Mouse (Mus musculus): ENCODE measurements around the gene Tmem86b.
"Not testable (repeated sequence)": the region's sequence is repeated elsewhere in the genome, so short reads cannot be mapped to it uniquely, and the experiment has no call there.

Tmem86b gene

GRCm38 (mm10) chr7:4647992-4648391 lies 16.8 kb upstream of the Tmem86b start:
- no peak for DNase-seq (ENCODE audit: low spot score)

- no peak for DNase-seq (ENCODE audit: low spot score)
Measured at GRCm38 (mm10) chr7:4647291-4647690, 16.1 kb upstream of the Tmem86b start.

- no peak for DNase-seq (ENCODE audit: low spot score)
Measured at GRCm38 (mm10) chr7:4646806-4647205, 15.6 kb upstream of the Tmem86b start.

GRCm38 (mm10) chr7:4643225-4643624 lies 12.0 kb upstream of the Tmem86b start:
- DNase-seq (ENCODE audit: low spot score): no peak

DNA sequence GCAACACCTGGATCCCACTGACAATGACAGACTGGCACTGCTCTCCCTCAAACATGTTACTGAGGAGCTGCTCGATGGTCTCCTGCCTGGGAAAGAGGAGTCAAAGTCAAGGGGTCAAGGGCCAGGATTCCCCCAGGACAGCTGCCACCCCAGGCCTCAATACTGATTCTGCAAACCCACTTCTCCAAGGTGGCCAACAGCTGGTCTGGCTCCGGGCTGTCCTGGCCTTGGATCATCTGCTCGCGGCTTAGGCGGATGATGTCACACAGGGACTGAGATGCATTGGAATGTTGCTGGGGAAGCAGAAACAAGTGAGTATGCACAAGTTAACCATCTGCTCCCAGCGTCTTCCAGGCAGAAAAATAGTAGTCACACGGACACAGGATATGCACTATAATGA lies 10.7 kb upstream of the Tmem86b start:
- no peak for DNase-seq (ENCODE audit: low spot score)

- DNase-seq (ENCODE audit: low spot score): no peak
Measured at GRCm38 (mm10) chr7:4641155-4641554, 9.9 kb upstream of the Tmem86b start.

GRCm38 (mm10) chr7:4636179-4636578 lies 5.0 kb upstream of the Tmem86b start:
- DNase-seq (ENCODE audit: low spot score): no peak

DNA sequence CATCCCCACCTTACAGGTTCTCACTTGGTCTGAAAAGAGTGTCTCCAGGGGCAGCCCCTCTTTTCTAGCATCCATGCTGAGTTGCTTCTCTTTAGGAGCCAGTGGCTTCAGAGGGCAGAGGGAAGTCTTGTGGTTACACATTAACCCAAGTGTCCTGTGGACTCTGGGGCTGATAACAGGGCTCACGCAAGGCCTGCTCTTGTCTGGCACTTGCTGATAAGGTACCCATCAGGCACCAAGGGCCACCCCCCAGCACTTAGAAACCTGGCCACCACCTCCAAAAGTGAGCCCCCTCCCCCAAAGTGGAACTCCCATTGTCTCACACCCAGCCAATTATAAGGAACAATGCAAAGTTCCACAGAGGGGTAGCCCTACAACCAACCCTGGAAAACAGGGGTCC lies 1.0 kb downstream of the Tmem86b start:
- DNase-seq (ENCODE audit: low spot score): no peak

DNA sequence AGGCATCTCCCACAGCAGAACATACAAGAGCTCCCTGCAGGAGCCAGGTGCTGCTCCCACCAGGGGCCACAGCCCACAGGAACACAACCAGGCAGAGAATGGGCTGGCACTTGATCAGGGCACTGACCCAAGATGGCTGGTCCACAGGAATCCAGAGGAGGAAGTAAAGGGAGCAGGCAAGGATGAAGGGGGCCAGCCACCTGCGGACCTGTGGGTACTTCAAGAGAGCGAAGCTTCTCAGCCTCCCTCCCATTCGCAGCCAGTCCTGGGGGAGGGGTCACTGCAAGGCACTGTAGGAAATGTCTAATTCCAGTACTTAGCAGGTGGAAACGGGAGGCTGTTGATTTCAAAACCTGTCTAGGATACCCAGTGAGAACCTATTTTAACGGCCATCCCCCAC lies 1.6 kb downstream of the Tmem86b start:
- no peak for DNase-seq (ENCODE audit: low spot score)

DNA sequence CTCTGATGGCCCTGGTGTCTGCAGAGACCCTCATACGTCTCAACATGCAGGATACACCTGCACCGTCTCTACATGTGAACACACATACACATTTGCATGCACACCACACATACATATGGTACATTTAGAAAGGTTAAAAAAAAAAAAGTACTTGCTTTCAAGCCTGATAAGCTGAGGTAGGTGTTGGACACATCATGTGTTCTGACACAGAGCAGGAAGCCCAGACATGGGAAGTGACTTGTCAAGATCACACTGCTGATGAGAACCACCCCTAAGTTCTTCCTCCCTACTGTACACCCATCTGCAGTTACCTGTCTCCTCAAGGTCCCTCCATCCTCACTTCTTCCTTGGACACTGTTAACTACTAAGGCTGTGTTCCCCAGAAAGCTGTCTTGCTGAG lies 5.3 kb downstream of the Tmem86b start:
- no peak for DNase-seq (ENCODE audit: low spot score)

DNA sequence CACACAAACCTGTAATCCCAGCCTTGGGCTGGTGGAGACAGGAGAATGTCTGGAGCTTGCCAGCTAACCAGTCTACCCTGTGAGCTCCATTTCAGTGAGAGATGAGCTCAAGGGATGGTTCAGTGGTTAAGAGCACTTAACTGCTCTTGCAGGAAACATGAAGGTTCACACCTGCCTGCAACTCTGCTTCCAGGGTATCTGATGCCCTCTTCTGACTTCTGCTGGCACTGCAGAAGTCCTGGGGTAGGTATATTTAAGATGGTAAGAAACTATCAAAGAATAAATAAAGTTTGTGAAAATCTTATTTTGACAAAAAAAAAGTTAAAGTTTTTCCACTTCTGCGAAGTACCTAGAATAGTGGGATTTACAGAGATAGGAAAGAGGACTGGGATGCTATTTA lies 6.9 kb downstream of the Tmem86b start:
- no peak for DNase-seq (ENCODE audit: low spot score)

- DNase-seq (ENCODE audit: low spot score): peak; percentile 35
Measured at GRCm38 (mm10) chr7:4623544-4624189, 7.6 kb downstream of the Tmem86b start.

DNA sequence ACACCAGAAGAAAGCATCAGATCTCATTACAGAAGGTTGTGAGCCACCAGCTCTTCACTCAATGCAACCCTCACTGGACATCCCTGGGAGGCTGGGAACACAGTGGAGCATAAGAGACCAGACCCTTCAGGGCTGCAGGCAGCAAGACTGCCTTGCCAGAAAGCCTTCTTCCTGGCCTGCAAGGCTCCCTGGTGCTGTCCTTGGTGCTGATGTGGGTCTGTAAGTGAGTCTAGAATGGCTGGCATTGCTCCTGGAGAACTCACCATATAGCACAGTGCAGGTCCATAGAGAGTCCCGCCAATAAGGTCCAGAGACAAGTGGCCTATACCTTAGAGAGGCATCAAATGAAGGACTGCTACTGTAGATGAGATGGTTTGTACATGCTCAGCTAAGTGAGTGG lies 11.2 kb downstream of the Tmem86b start:
- no peak for DNase-seq (ENCODE audit: low spot score)

GRCm38 (mm10) chr7:4613740-4614403 lies 17.4 kb downstream of the Tmem86b start:
- DNase-seq (ENCODE audit: low spot score): no peak

GRCm38 (mm10) chr7:4612956-4613355 lies 18.3 kb downstream of the Tmem86b start:
- no peak for DNase-seq (ENCODE audit: low spot score)

DNA sequence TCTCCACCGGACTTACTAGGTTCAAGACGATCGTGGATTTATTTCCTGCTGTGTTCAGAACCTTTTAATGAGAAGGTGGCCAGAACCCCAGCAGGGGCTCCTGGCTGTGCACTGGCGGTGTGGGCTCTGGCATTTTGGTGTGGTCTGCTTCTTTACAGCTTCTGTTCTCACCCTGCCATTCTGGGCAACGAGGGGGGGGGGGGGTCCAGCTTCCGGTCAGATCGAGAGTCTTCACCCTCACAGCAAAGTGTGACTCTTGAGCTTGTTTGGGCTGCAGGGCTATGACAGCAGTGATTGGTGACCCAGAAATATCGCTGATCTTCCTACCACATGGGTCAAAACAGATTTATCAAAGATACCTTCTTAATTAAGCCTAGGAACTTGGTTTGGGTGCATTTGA lies 18.8 kb downstream of the Tmem86b start:
- no peak for DNase-seq (ENCODE audit: low spot score)

- no peak for DNase-seq (ENCODE audit: low spot score)
Measured at GRCm38 (mm10) chr7:4611921-4612341, 19.3 kb downstream of the Tmem86b start.

GRCm38 (mm10) chr7:4611511-4611910 lies 19.7 kb downstream of the Tmem86b start:
- DNase-seq (ENCODE audit: low spot score): no peak

DNA sequence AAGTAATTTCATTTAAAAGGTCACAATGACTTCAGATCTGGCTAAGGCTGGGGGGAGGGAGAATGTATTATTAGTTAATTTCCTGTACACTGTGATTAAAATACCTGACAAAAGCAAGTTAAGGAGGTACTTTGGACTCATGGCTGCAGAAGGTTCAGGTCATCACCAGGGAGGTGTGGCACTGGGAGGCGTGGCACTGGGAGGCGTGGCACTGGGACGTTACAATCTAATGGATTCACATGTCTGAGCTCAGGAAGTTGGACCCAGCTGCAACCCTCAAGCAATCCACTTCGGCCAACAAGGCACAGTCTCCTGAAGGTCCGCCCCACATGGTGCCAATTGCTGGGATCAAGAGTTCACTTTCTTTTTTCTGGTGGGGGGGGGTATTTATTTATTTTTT lies 23.2 kb downstream of the Tmem86b start:
- no peak for DNase-seq (ENCODE audit: low spot score)

GRCm38 (mm10) chr7:4603873-4604272 lies 27.3 kb downstream of the Tmem86b start, which contains the start of gene Ptprh:
Ptprh (minus strand) TSS chr7:4604041.
- no peak for DNase-seq (ENCODE audit: low spot score)

GRCm38 (mm10) chr7:4602969-4603368 lies 28.3 kb downstream of the Tmem86b start:
- DNase-seq (ENCODE audit: low spot score): no peak

GRCm38 (mm10) chr7:4597046-4597445 lies 34.2 kb downstream of the Tmem86b start:
- not testable (repeated sequence) for DNase-seq (ENCODE audit: low spot score)

- DNase-seq (ENCODE audit: low spot score): not testable (repeated sequence)
Measured at GRCm38 (mm10) chr7:4581481-4581880, 49.7 kb downstream of the Tmem86b start.
